Mouse (Mus musculus) layer of hippocampus, adult 11-12 months (tissue): ENCODE measurements around the gene Rcor2.

Source experiments
- DNase-seq: peaks from one replicate; pipeline ENCODE4 v3.0.0; 2022; ENCODE audit warnings: low spot score

Rcor2 gene

DNA sequence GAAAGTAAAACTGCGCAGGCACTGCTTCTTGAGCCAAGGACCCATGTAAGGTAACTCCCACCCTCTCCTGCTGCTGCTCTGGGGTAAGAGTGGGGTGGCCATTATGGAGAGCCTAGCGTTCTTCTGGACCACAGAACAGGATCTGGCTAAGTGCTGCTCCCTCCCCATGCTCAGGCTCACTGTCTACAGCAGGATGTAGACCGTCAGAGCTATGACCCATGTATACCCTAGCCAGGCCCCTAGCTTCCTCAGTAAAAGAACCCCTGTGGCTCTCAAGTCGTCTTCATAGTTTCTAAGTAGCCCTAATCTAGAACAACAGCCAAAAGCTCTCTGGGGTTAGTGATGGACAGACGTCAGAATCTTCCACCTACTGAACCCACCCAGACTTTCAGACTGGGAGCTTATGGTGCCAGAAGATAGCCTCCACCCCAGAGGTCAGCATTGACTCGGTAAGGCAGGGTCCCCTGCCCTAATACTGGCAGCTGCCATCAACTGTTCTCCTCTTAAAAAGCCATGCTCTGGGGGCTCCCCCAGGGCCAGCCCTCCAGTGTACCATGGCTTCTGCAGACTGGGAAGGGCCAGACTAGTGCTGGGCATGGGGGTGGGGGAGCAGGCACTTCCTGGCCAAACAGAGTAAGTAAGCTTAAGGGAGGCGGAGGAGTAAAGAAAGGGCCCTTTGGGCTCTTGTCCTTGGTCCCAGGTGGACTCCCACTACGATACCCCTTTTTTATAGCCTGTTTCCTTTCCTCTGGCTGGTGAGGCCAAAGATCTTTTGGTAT is 27.2 kb downstream of the Rcor2 start:
- DNase-seq, result no peak

DNA sequence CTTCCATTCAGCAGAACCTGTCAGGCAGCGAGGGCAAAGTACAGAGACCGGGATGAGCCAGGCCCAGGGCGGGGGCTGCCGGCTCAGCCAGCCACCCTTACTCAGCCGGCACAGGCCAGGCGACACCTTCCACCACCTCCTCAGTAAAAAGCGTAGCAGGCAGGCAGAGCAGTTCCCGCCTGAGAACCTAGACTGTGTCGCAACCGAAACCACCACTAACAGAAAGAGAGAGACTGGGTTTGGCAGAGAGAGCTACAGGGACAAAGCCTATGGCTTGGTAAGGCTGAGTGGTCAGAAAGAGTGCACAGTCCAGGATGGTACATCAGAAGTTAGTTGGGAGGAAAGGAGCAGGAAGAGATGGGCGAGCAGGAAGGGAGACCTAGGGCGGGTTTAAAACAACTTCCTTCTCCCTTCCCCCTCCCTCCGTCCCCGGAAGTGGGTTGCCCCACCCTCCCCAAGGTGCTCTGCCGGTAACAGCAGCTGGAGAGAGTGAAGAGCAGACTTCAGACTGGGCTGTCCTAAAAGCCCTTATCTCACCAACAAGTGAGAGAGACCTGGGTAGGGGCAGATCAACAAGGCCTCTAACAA is 28.0 kb downstream of the Rcor2 start:
- no peak for DNase-seq

DNA sequence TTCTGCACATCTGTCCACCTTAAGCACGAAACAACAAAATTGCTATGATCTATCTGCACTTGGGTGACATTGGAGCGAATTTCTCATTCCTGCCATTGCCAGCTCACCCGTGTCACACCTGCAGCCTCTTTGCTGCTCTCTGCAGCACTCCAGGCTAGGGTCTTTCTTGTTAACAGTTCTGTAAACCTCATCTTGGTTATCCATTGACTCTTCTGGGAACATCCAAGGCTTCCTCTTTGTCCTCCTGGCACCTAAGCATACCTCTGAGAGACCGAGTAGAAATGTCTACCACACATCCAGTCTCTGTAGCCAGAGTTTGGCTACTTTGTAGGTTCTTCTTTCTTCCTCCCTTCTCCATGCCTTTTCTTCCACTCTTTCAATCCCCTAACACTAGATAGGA is 28.8 kb downstream of the Rcor2 start:
- DNase-seq, result no peak

- peak; percentile 72 for DNase-seq
Observed at GRCm38 (mm10) chr19:7299052-7299451, 31.9 kb downstream of the Rcor2 start.

DNA sequence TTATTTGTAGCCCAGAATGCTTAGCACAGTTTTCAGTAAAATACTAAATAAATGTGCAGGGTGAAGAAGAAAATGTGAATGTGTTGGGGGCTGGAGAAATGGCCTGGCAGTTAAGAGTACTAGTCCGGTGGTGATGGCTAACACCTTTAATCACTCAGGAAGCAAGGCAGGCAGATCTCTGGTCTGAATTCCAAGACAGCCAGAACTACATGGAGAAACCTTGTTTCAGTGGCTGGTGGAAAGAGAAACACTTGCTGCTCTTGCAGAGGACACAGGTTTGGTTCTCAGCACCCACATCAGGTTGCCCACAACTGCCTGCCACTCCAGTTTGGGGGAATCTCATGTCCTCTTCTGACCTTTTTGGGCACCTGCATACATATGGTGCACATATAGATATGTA is 33.0 kb downstream of the Rcor2 start:
- no peak for DNase-seq

DNA sequence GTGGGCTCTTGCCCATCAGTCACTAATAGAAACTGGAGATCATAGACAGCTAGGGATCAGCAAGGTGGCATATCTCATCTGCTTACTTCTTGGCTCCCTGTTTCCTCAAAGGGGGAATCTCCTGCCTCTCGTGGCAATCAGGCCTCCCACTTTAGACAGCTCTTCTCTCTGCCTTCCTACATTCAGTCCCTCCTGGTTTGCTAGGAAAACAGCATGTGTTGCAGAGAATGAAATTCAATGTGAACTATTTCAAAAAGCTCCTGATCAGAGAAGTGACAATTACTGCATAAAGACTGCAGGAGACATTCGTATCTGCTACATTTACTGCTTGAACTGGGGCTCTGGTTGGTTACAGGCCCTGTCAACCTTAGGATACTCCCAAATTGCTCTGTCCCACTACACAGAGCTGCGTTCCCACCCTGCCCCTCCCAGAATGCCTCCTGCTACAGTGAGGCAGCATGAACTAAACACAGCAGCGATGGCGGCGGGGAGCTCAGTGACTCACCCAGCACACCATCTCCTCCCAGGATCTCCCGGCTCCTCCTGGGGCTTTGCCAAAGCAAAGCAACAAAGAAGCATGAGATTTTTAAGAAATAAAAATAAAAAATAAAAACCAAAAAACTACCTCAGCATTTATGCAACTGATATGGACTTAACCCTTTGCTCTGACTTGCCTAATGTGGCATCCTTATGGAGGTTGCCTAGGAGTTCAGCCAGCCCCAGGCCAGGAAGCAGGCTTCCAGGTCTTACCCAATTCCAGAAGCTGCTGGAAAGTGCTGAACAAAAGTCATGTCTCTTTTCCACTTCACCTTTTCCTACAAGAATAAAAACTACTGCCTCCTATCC is 34.7 kb downstream of the Rcor2 start:
- DNase-seq, result peak; percentile 53

- DNase-seq, result no peak
Observed at GRCm38 (mm10) chr19:7302493-7302797, 35.3 kb downstream of the Rcor2 start.

GRCm38 (mm10) chr19:7303796-7304195 is 36.7 kb downstream of the Rcor2 start:
- DNase-seq, result no peak

- no peak for DNase-seq
Observed at GRCm38 (mm10) chr19:7304801-7305200, 37.7 kb downstream of the Rcor2 start.

GRCm38 (mm10) chr19:7305380-7306310 is 38.5 kb downstream of the Rcor2 start:
- DNase-seq, result no peak

DNA sequence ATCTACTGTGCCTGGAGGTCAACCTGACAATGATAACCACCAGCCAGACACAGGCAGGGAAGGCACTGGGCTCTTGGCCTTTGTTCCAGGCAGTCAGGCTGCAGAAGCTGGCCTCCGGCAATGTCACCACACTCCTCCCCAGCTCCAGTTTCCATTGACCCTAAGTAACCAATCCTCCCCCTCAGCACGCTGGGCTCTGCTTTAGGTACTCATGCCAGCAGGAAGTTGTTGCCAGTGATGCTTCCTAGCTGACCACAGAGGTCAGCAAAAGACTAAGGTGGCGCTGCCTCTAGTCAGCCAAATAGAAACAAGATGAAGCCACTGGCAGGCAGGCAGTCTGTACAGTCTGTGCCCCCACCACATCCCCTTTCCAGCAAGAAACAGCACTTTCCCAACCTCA is 39.8 kb downstream of the Rcor2 start:
- no peak for DNase-seq

GRCm38 (mm10) chr19:7307995-7308770 is 41.1 kb downstream of the Rcor2 start:
- peak; percentile 52 for DNase-seq

- DNase-seq, result no peak
Observed at GRCm38 (mm10) chr19:7309738-7310330, 42.7 kb downstream of the Rcor2 start.

- DNase-seq, result peak; percentile 34
Observed at GRCm38 (mm10) chr19:7310704-7311103, 43.6 kb downstream of the Rcor2 start.

DNA sequence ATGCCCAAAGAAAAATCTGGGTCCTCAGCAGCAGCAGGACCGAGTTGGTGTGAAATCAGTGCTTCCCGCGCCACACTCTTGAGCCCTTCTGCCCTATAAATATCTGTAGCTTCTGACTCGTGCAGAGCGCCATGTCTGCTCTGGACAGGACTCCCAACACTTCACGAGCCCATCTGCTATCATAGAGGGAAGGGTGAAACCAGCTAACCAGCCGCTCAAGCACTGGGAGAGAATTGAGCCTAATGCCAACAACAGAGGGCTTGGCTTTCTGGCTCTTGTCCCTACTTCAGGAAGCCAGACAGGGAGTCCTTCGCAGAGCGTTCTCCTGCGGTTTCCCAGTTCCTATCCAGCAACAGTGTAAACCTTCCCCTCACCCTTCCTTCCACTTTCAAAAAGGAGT is 44.2 kb downstream of the Rcor2 start:
- DNase-seq, result no peak

GRCm38 (mm10) chr19:7313660-7314059 is 46.5 kb downstream of the Rcor2 start:
- DNase-seq, result no peak

GRCm38 (mm10) chr19:7314976-7315586 is 48.0 kb downstream of the Rcor2 start:
- DNase-seq, result peak; percentile 57

DNA sequence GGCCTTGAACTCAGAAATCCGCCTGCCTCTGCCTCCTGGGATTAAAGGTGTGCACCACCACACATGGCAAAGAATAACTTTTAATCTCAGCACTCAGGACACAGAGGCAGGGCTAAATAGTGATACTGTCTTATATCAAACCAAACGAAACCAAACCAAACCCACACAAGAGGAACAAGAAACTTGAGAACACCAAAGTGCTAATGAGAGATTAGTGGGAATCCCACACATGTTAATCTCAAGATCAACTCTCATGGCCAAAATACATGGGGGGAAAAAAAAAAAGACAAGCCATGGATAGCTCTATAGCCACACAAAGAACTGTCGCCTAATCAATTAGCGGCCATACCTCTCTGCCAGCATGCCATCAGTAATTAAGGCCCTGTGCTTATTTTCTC is 48.5 kb downstream of the Rcor2 start:
- no peak for DNase-seq

- DNase-seq, result no peak
Observed at GRCm38 (mm10) chr19:7316822-7317221, 49.7 kb downstream of the Rcor2 start.

DNA sequence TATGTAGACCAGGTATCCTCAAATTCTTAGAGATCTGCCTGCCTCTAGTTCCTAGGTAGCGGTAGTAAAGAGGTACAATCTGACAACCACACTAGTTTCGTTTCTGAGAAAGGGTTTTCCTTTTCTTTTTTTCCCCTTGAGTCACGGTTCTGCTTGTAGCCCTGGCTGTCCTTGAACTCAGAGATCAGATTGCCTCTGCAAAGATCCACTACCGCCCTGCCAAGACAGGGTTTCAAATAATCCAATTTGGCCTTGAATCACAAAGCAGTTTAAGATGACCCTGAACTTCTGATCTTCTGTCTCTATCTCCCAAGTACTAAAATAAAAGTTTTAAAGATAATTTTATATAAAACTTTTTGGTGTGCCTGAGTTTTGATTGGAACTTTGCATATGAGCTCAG is 50.6 kb downstream of the Rcor2 start:
- no peak for DNase-seq
